Mouse (Mus musculus) hindbrain, postnatal 0 days (tissue): ENCODE measurements around the gene Pms2. TPM values are rescaled to one million over a fixed set of nuclear protein-coding genes. Genes with fewer than 3 reads are reported as not detected.

Experiments used
- ATAC-seq: fragments of 200-750 bp; cut with Nextera tagmentation; 2 replicates; pipeline ENCODE4 v1.8.0; 2017; ENCODE audit warnings: mild to moderate bottlenecking, moderate TSS enrichment, moderate library complexity
- DNase-seq: peaks from one replicate; pipeline ENCODE4 v3.0.0-alpha.2; 2015; ENCODE audit warnings: low spot score
- H3K27ac ChIP-seq: fragments of 300-500 bp; sonication (generic); 2 replicates; pipeline ENCODE4 v1.5.1; 2014; ENCODE audit warnings: mild to moderate bottlenecking
- H3K27me3 ChIP-seq: fragments of 300-500 bp; sonication (generic); 2 replicates; pipeline ENCODE4 v1.6.1; 2014; ENCODE audit warnings: low read length, mixed read lengths; ENCODE audit not compliant: insufficient read depth
- H3K36me3 ChIP-seq: fragments of 300-500 bp; sonication (generic); 2 replicates; pipeline ENCODE4 v1.6.1; 2014; ENCODE audit warnings: low read length, mixed read lengths; ENCODE audit not compliant: insufficient read depth
- H3K4me1 ChIP-seq: fragments of 300-500 bp; sonication (generic); 2 replicates; pipeline ENCODE4 v1.6.1; 2014; ENCODE audit warnings: antibody characterized with exemption, low read length, mixed read lengths; ENCODE audit not compliant: insufficient read depth
- H3K4me2 ChIP-seq: fragments of 300-500 bp; sonication (generic); 2 replicates; pipeline ENCODE4 v1.6.1; 2014; ENCODE audit warnings: low read depth, mild to moderate bottlenecking, low read length, moderate library complexity, mixed read lengths
- H3K4me3 ChIP-seq: fragments of 300-500 bp; sonication (generic); 2 replicates; pipeline ENCODE4 v1.5.1; 2014; ENCODE audit warnings: low read length
- H3K9ac ChIP-seq: fragments of 300-500 bp; sonication (generic); replicated peaks from 2 replicates; pipeline ENCODE4 v1.6.1; 2014; ENCODE audit warnings: mild to moderate bottlenecking, low read length, moderate library complexity, mixed read lengths
- H3K9me3 ChIP-seq: fragments of 300-500 bp; sonication (generic); 2 replicates; pipeline ENCODE4 v1.6.1; 2016; ENCODE audit warnings: low read length, mixed read lengths
- CTCF ChIP-seq: IDR thresholded peaks from 2 replicates; pipeline ENCODE4 v1.5.1; 2016; ENCODE audit warnings: antibody characterized with exemption, control low read depth, low read depth
- WGBS: fragments of 180-500 bp; shearing (Covaris S2); extraction: QIAGEN DNeasy Blood & Tissue Kit; methylation state at CpG from one replicate; pipeline ENCODE4 v1.1.7; 2014; 5-methylcytosine and 5-hydroxymethylcytosine counted together
- polyA plus RNA-seq: library from polyadenylated mRNA; unstranded; fragments of >200 nt; fragmentation: Nextera tagmentation; extraction: Ambion mirVana; gene quantifications from 2 replicates; pipeline ENCODE4 v1.2.1, GENCODE M21; 2015
- total RNA-seq: library from RNA; depleted of rRNA; stranded (reverse); fragments of >200 nt; gene quantifications from 2 replicates; pipeline ENCODE4 v1.2.3, GENCODE M21; 2014; rRNA removed

Pms2 gene
- total and polyA plus RNA-seq, 2 experiments from 2014 or later, result 22.8 to 23.7 TPM

- H3K9ac ChIP-seq, result no peak overlapping the region
- no peaks in the 10 kb centered on the region for H3K36me3 ChIP-seq
- no peak overlapping the region for H3K27ac ChIP-seq
- no peak overlapping the region for H3K4me3 ChIP-seq
- H3K4me1 ChIP-seq, result no peaks in the 10 kb centered on the region
- peak; percentile 71 for ATAC-seq
- no peaks in the 10 kb centered on the region for H3K27me3 ChIP-seq
- peak; percentile 90 for TF ChIP-seq CTCF
- H3K9me3 ChIP-seq, result no peaks in the 10 kb centered on the region
- peak; percentile 67 for DNase-seq
- no peak overlapping the region for H3K4me2 ChIP-seq
- WGBS, result 53% methylated on average over 4 of the region's 4 CpGs
Observed at GRCm38 (mm10) chr5:143974931-143975630, 65.3 kb downstream of the Pms2 start.

GRCm38 (mm10) chr5:143975631-143975933 is 65.8 kb downstream of the Pms2 start:
- Histone ChIP-seq H3K9me3 (no peaks in the 10 kb centered on the region), H3K36me3 (no peaks in the 10 kb centered on the region), H3K4me2 (no peak overlapping the region), H3K4me1 (no peaks in the 10 kb centered on the region), H3K27me3 (no peaks in the 10 kb centered on the region), H3K4me3 (no peak overlapping the region), H3K9ac (no peak overlapping the region), H3K27ac (no peak overlapping the region)
- peak; percentile 5; the same call in 1 of the 2 replicates for ATAC-seq
- no peak for DNase-seq
- no peak for TF ChIP-seq CTCF
- WGBS, result 57% methylated on average over 2 of the region's 2 CpGs

- H3K4me2 ChIP-seq, result no peak overlapping the region
- H3K27ac ChIP-seq, result no peak overlapping the region
- H3K9me3 ChIP-seq, result no peaks in the 10 kb centered on the region
- no peaks in the 10 kb centered on the region for H3K27me3 ChIP-seq
- TF ChIP-seq CTCF, result no peak
- DNase-seq, result no peak
- H3K9ac ChIP-seq, result no peak overlapping the region
- no peak overlapping the region for H3K4me3 ChIP-seq
- no peak for ATAC-seq
- H3K36me3 ChIP-seq, result no peaks in the 10 kb centered on the region
- WGBS, result 87% methylated on average over 11 of the region's 11 CpGs
- no peaks in the 10 kb centered on the region for H3K4me1 ChIP-seq
Observed at GRCm38 (mm10) chr5:143976232-143976631, 66.5 kb downstream of the Pms2 start.

GRCm38 (mm10) chr5:143976726-143977431 is 67.1 kb downstream of the Pms2 start:
- Histone ChIP-seq H3K4me1 (no peaks in the 10 kb centered on the region), H3K36me3 (no peaks in the 10 kb centered on the region), H3K4me2 (no peak overlapping the region), H3K9ac (no peak overlapping the region), H3K27me3 (no peaks in the 10 kb centered on the region), H3K4me3 (no peak overlapping the region), H3K27ac (no peak overlapping the region), H3K9me3 (no peaks in the 10 kb centered on the region)
- TF ChIP-seq CTCF, result no peak
- DNase-seq (no peak), ATAC-seq (no peak)
- 82% methylated on average over 16 of the region's 16 CpGs for WGBS

- Histone ChIP-seq H3K9me3 (no peaks in the 10 kb centered on the region), H3K4me3 (no peak overlapping the region), H3K4me1 (no peaks in the 10 kb centered on the region), H3K36me3 (peaks cover 13% of the 10 kb centered on the region; the same call in 1 of the 2 replicates), H3K9ac (no peak overlapping the region), H3K27me3 (no peaks in the 10 kb centered on the region), H3K27ac (no peak overlapping the region), H3K4me2 (no peak overlapping the region)
- DNase-seq (peak; percentile 4), ATAC-seq (peak; percentile 58; the same call in 1 of the 2 replicates)
- no peak for TF ChIP-seq CTCF
- WGBS, result 32% methylated on average over 9 of the region's 9 CpGs
Observed at GRCm38 (mm10) chr5:143980858-143981257, 71.1 kb downstream of the Pms2 start.

- TF ChIP-seq CTCF, result no peak
- H3K4me2 ChIP-seq, result no peak overlapping the region
- peaks cover 18% of the 10 kb centered on the region; the same call in 1 of the 2 replicates for H3K36me3 ChIP-seq
- no peak overlapping the region for H3K9ac ChIP-seq
- H3K27ac ChIP-seq, result no peak overlapping the region
- no peaks in the 10 kb centered on the region for H3K9me3 ChIP-seq
- H3K4me1 ChIP-seq, result no peaks in the 10 kb centered on the region
- no peak for DNase-seq
- H3K4me3 ChIP-seq, result no peak overlapping the region
- no peak for ATAC-seq
- WGBS, result 84% methylated on average over 2 of the region's 2 CpGs
- H3K27me3 ChIP-seq, result no peaks in the 10 kb centered on the region
Observed at GRCm38 (mm10) chr5:143982361-143982760, 72.6 kb downstream of the Pms2 start.

Other genes with a start within 250 kb of the Pms2 start
- 16.9 and 20.4 TPM in 2 replicates for gene Usp42, start 177.7 kb upstream of the Pms2 start, total RNA-seq
- 16.6 and 17.0 TPM in 2 replicates for gene Usp42, start 177.7 kb upstream of the Pms2 start, polyA plus RNA-seq
- 21.0 and 24.7 TPM in 2 replicates for gene Eif2ak1, start 92.2 kb upstream of the Pms2 start, total RNA-seq
- 34.9 and 37.7 TPM in 2 replicates for gene Eif2ak1, start 92.2 kb upstream of the Pms2 start, polyA plus RNA-seq
- gene Ankrd61, start 12.3 kb upstream of the Pms2 start, total RNA-seq, result not detected in 2 replicates
- 0.18 and 0.38 TPM in 2 replicates for gene Ankrd61, start 12.3 kb upstream of the Pms2 start, polyA plus RNA-seq
- 46.9 and 49.9 TPM in 2 replicates for gene Aimp2, start 117 bp upstream of the Pms2 start, total RNA-seq
- gene Aimp2, start 117 bp upstream of the Pms2 start, polyA plus RNA-seq, result 67.7 and 73.4 TPM in 2 replicates
- gene Gm42421, start 18.2 kb downstream of the Pms2 start, total RNA-seq, result 0.99 TPM in 1 of 2 replicates, not detected in the other
- gene Gm42421, start 18.2 kb downstream of the Pms2 start, polyA plus RNA-seq, result 1.5 and 2.8 TPM in 2 replicates
- gene Rsph10b, start 23.1 kb downstream of the Pms2 start, total RNA-seq, result 3.9 and 5.0 TPM in 2 replicates
- 5.6 TPM in 2 replicates for gene Rsph10b, start 23.1 kb downstream of the Pms2 start, polyA plus RNA-seq
- 38.7 and 52.0 TPM in 2 replicates for gene Ccz1, start 104.9 kb downstream of the Pms2 start, total RNA-seq
- 71.2 and 74.8 TPM in 2 replicates for gene Ccz1, start 104.9 kb downstream of the Pms2 start, polyA plus RNA-seq
- gene Ocm, start 116.7 kb downstream of the Pms2 start, total RNA-seq, result not detected in 2 replicates
- gene Ocm, start 116.7 kb downstream of the Pms2 start, polyA plus RNA-seq, result 0.39 and 0.54 TPM in 2 replicates
- gene Lmtk2, start 190.5 kb downstream of the Pms2 start, total RNA-seq, result 58.8 and 73.7 TPM in 2 replicates
- 6.5 and 7.1 TPM in 2 replicates for gene Lmtk2, start 190.5 kb downstream of the Pms2 start, polyA plus RNA-seq